Mouse (Mus musculus): ENCODE measurements around the gene Sec24c.

GRCm38 (mm10) chr14:20686576-20686975 lies 12.5 kb downstream of the Sec24c start:
- TF ChIP-seq TAL1 (IDR thresholded peaks at IDR 0.05; ENCODE audit: low read length) (no peak), GATA1 (IDR thresholded peaks at IDR 0.05; ENCODE audit: low read length) (no peak)
